Mouse (Mus musculus) liver, embryonic 14.5 days (tissue): ENCODE results near the gene Ten1. TPM values are rescaled to one million over a fixed set of nuclear protein-coding genes. Genes with fewer than 3 reads are reported as not detected.

Experiments
- ATAC-seq: fragments of 200-750 bp; cut with Nextera tagmentation; 2 replicates; pipeline ENCODE4 v1.8.0; 2017; ENCODE audit warnings: moderate number of reproducible peaks, mild to moderate bottlenecking, moderate library complexity; ENCODE audit not compliant: insufficient read depth
- DNase-seq, 3 experiments: peaks; one replicate each; pipeline ENCODE4 v3.0.0-alpha.2; 2012 to 2013; ENCODE audit warnings: low read depth in 3 of 3, low spot score in 3 of 3
- H3K27ac ChIP-seq: fragments of 300-500 bp; sonication (generic); 2 replicates; pipeline ENCODE4 v1.5.1; 2014; ENCODE audit warnings: moderate library complexity, mild to moderate bottlenecking, control low read depth, inconsistent platforms
- H3K27me3 ChIP-seq: fragments of 300-500 bp; sonication (generic); 2 replicates; pipeline ENCODE4 v1.6.1; 2014; ENCODE audit warnings: mild to moderate bottlenecking, low read length, moderate library complexity; ENCODE audit not compliant: control insufficient read depth, insufficient read depth
- H3K36me3 ChIP-seq: fragments of 300-500 bp; sonication (generic); replicated peaks from 2 replicates; pipeline ENCODE4 v1.6.1; 2014; ENCODE audit warnings: low read depth; ENCODE audit not compliant: control insufficient read depth, insufficient read depth
- H3K4me1 ChIP-seq, 2 experiments: fragments of 200-500 bp in 1 of 2; fragments of 300-500 bp in 1 of 2; sonication (generic) in 1 of 2; replicated peaks; 2 replicates each; pipeline ENCODE4 v1.6.1; 2012 to 2014; ENCODE audit warnings: antibody characterized with exemption in 1 of 2, inconsistent platforms in 1 of 2, low read length in 1 of 2; ENCODE audit not compliant: control insufficient read depth in 2 of 2, insufficient read depth in 2 of 2
- H3K4me2 ChIP-seq: fragments of 300-500 bp; sonication (generic); 2 replicates; pipeline ENCODE4 v1.6.1; 2014; ENCODE audit warnings: low read depth, mild to moderate bottlenecking, control low read depth, moderate library complexity
- H3K4me3 ChIP-seq, 2 experiments: fragments of 200-500 bp in 1 of 2; fragments of 300-500 bp in 1 of 2; sonication (generic) in 1 of 2; 2 replicates each; pipeline ENCODE4 v1.5.1; 2012 to 2014; ENCODE audit warnings: low read depth in 2 of 2, low read length in 2 of 2, mild to moderate bottlenecking in 2 of 2, control low read depth in 1 of 2, inconsistent platforms in 1 of 2, moderate library complexity in 1 of 2; ENCODE audit not compliant: insufficient read depth in 1 of 2
- H3K9ac ChIP-seq: fragments of 300-500 bp; sonication (generic); replicated peaks from 2 replicates; pipeline ENCODE4 v1.6.1; 2014; ENCODE audit warnings: mild to moderate bottlenecking, control low read depth, moderate library complexity
- H3K9me3 ChIP-seq: fragments of 300-500 bp; sonication (generic); 2 replicates; pipeline ENCODE4 v1.6.1; 2016; ENCODE audit warnings: low read length, mixed read lengths; ENCODE audit not compliant: control insufficient read depth
- CTCF ChIP-seq: IDR thresholded peaks from 2 replicates; pipeline ENCODE4 v1.5.1; 2016; ENCODE audit warnings: antibody characterized with exemption, low read depth, control low read depth
- EP300 ChIP-seq: IDR thresholded peaks from 2 replicates; pipeline ENCODE4 v1.6.1; 2016; ENCODE audit warnings: antibody characterized with exemption, low read depth
- WGBS: fragments of 180-500 bp; shearing (Covaris S2); extraction: QIAGEN DNeasy Blood & Tissue Kit; methylation state at CpG from one replicate; pipeline ENCODE4 v1.1.7; 2014; ENCODE audit not compliant: insufficient replicate concordance; 5-methylcytosine and 5-hydroxymethylcytosine counted together
- polyA plus RNA-seq, 2 experiments: library from polyadenylated mRNA; depleted of rRNA in 1 of 2; stranded (reverse) in 1 of 2; unstranded in 1 of 2; fragments of >200 nt; fragmentation: Nextera tagmentation in 1 of 2; extraction: Ambion mirVana in 1 of 2; gene quantifications; 2 replicates each; pipeline versions ENCODE4 v1.2.1 to v1.2.3; 2012 to 2014

The Ten1 gene
- polyA plus RNA-seq, 2 experiments, result 19.6 to 27.3 TPM

GRCm38 (mm10) chr11:116213877-116214510 lies 15.3 kb downstream of the Ten1 start:
- TF ChIP-seq CTCF (no peak), EP300 (no peak)
- Histone ChIP-seq H3K9me3 (no peaks in the 10 kb centered on the region), H3K4me2 (no peak overlapping the region), H3K4me1 (peaks cover under 1 to 9% of the 10 kb centered on the region in 2 experiments; a peak in 3 of 4 replicates), H3K27me3 (no peaks in the 10 kb centered on the region), H3K9ac (no peak overlapping the region), H3K36me3 (no peaks in the 10 kb centered on the region), H3K27ac (no peak overlapping the region), H3K4me3 (no peak overlapping the region)
- DNase-seq (no peak), ATAC-seq (no peak)
- WGBS, result 79% methylated on average over 13 of the region's 13 CpGs

- no peaks in the 10 kb centered on the region for H3K27me3 ChIP-seq
- TF ChIP-seq EP300 (no peak), CTCF (peak; percentile 79)
- no peak overlapping the region for H3K9ac ChIP-seq
- H3K36me3 ChIP-seq, result no peaks in the 10 kb centered on the region
- ATAC-seq (no peak), DNase-seq (no peak)
- no peaks in the 10 kb centered on the region for H3K9me3 ChIP-seq
- H3K4me1 ChIP-seq, result peaks cover 3 to 14% of the 10 kb centered on the region in 2 experiments; a peak in 3 of 4 replicates
- H3K27ac ChIP-seq, result no peak overlapping the region
- 80% methylated on average over 7 of the region's 7 CpGs for whole genome bisulfite sequencing
- no peak overlapping the region for H3K4me3 ChIP-seq
- H3K4me2 ChIP-seq, result no peak overlapping the region
Measured at GRCm38 (mm10) chr11:116215181-116215580, 16.5 kb downstream of the Ten1 start.

DNA sequence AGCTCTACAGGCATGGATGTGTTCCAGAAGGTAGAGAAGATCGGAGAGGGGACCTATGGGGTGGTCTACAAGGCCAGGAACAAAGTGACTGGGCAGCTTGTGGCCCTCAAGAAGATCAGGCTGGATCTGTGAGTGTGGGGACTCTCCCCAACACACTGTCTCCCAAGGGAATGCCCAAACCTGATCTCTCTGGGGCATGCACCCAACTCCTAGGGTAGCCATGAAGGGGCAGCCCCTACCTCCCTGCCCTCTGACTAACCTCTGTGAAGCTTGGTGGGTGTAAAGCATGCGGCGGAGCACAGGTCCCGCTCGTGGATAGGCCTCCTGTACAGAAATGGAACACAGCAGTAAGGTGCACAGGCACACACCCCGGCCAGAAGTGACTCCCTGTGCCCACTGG lies 17.3 kb downstream of the Ten1 start:
- 73% methylated on average over 6 of the region's 6 CpGs for WGBS
- ATAC-seq (no peak), DNase-seq (no peak)
- no peak overlapping the region for H3K9ac ChIP-seq
- TF ChIP-seq CTCF (no peak), EP300 (no peak)
- H3K9me3 ChIP-seq, result no peaks in the 10 kb centered on the region
- no peak overlapping the region for H3K4me3 ChIP-seq
- no peak overlapping the region for H3K27ac ChIP-seq
- no peak overlapping the region for H3K4me2 ChIP-seq
- peaks cover 6% of the 10 kb centered on the region for H3K27me3 ChIP-seq
- no peaks in the 10 kb centered on the region for H3K36me3 ChIP-seq
- peaks cover 3 to 14% of the 10 kb centered on the region in 2 experiments; a peak in 3 of 4 replicates for H3K4me1 ChIP-seq

DNA sequence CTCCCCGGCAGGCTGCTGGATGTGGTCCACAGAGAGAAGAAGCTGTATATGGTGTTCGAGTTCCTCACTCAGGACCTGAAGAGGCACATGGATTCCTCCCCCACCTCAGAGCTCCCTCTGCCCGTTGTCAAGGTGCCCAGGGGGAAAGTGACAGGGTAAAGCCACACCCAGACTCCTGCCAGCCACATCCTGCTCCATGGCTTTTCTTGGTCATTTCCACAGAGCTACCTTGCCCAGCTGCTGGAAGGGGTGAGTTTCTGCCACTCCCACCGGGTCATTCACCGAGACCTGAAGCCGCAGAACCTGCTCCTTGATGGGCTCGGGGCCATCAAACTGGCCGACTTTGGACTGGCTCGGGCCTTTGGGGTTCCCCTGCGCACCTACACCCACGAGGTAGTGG lies 17.9 kb downstream of the Ten1 start:
- H3K27me3 ChIP-seq, result peaks cover 11% of the 10 kb centered on the region
- TF ChIP-seq EP300 (no peak), CTCF (no peak)
- DNase-seq, result no peak
- H3K4me3 ChIP-seq, result no peak overlapping the region
- WGBS, result 68% methylated on average over 11 of the region's 11 CpGs
- no peak overlapping the region for H3K27ac ChIP-seq
- H3K4me1 ChIP-seq, result peaks cover 3 to 14% of the 10 kb centered on the region in 2 experiments; a peak in 3 of 4 replicates
- no peak overlapping the region for H3K4me2 ChIP-seq
- no peak for ATAC-seq
- H3K36me3 ChIP-seq, result no peaks in the 10 kb centered on the region
- no peaks in the 10 kb centered on the region for H3K9me3 ChIP-seq
- H3K9ac ChIP-seq, result no peak overlapping the region

GRCm38 (mm10) chr11:116218263-116218662 lies 19.6 kb downstream of the Ten1 start:
- no peak for ATAC-seq
- no peak for DNase-seq

More at GRCm38 (mm10) chr11:116218263-116218662, 19.6 kb downstream of the Ten1 start:
- Histone ChIP-seq H3K9me3 (no peaks in the 10 kb centered on the region), H3K36me3 (no peaks in the 10 kb centered on the region), H3K4me3 (no peak overlapping the region), H3K4me1 (peaks cover 3 to 14% of the 10 kb centered on the region in 2 experiments; a peak in 3 of 4 replicates), H3K27ac (no peak overlapping the region), H3K9ac (no peak overlapping the region), H3K4me2 (no peak overlapping the region), H3K27me3 (peaks cover 28% of the 10 kb centered on the region)
- WGBS, result 62% methylated on average over 2 of the region's 2 CpGs
- TF ChIP-seq EP300, result no peak
